Comparison of ENCODE assay signal across 8 mouse cellular contexts in the genomic region with DNA sequence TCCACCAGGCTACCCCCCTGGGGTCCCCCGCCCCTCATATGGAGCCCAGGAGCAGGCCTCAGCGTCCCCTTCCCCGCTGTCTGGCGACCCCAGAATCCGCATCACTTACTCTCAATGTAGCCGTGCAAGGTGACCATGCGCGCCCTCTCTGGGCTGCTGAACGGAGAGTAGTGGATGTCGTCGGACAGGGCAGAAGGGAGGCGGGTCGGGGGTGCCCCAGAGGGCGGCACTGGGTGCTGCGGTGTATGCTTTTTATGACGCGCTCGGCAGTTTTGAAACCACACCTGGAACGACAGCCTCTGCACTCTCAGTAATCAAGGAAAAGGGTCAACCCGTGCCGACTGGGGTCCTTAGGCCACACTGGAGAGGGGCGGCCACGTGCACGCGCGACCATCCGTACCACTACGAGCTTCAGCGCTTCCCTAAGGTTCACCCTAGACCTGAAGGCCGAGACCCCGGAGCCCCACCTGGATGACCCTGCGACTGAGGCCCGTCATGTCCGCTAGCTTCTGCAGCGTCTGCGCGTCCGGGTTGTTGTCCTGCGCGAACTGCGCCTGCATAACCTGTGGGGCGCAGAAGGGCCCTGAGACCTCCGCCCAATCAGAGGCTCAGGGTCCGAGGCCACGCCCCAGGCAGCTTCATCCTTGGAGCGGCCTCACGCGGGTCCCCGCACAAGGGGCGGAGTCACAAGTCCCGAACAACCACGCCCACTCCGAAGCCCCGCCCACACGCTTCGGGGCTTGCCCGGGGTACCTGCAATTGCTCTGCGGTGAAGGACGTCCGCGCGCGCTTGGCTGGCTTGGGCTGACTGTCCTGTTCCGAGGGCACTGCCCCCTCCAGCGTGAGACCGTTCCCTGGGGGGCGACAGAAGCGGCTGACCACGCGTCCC. TPM values are rescaled to one million over a fixed set of nuclear protein-coding genes. Genes with fewer than 3 reads are reported as not detected.
DNase-seq lines count a peak whose midpoint lies in the region; ATAC-seq and TF ChIP-seq lines count a peak whose summit lies in the region.

No protein-coding gene starts in this region.

- H3K4me2 ChIP-seq in lung, embryonic 15.5 days = peak overlapping the region; percentile 85

- no peak overlapping the region for H3K27ac ChIP-seq in kidney, adult 2 months (ENCODE audit: insufficient read depth, low read depth, low read length)
- H3K27ac ChIP-seq in lung, embryonic 15.5 days = no peak overlapping the region

- peak; percentile 12 for DNase-seq in layer of hippocampus, adult 11-12 months (ENCODE audit: low spot score)
- no peak for DNase-seq in layer of hippocampus, adult 18-20 months (ENCODE audit: low spot score in 2 of 2)
- peak; percentile 71 for DNase-seq in c-Kit-positive CD71-negative TER-119-negative erythroid progenitor cells, embryonic 14.5 days (ENCODE audit: low read depth)
- DNase-seq in gastrocnemius, postnatal 14 days = peak; percentile 39
- DNase-seq in kidney, adult 2 months = peak; percentile 64
- DNase-seq in ovary, postnatal 14 days (ENCODE audit: low spot score) = peak; percentile 18

- intact Hi-C loops in gastrocnemius, postnatal 14 days (cut with DNase I; ENCODE audit: low total_unique reads) = no loop called here

- TF ChIP-seq CTCF in kidney, adult 2 months (conservative IDR thresholded peaks at IDR 0.05; ENCODE audit: insufficient read depth, insufficient read length, low read depth, low read length) = no peak

- TF ChIP-seq POLR2A in kidney, adult 2 months (IDR thresholded peaks at IDR 0.05; ENCODE audit: low read depth, low read length) = no peak

- no peaks in the 10 kb centered on the region for H3K36me3 ChIP-seq in kidney, adult 2 months (ENCODE audit: control insufficient read depth, insufficient read depth, low read length)
- no peaks in the 10 kb centered on the region for H3K36me3 ChIP-seq in lung, embryonic 15.5 days

- no peaks in the 10 kb centered on the region for H3K9me3 ChIP-seq in lung, embryonic 15.5 days

- no peaks in the 10 kb centered on the region; the same call in 1 of the 2 replicates for H3K4me1 ChIP-seq in kidney, adult 2 months (ENCODE audit: control insufficient read depth, insufficient read depth, low read length)
- H3K4me1 ChIP-seq in lung, embryonic 15.5 days = peaks cover 20% of the 10 kb centered on the region

- peak; percentile 75 for ATAC-seq in lung, embryonic 15.5 days (ENCODE audit: borderline replicate concordance, extremely low read depth, low FRiP score, low TSS enrichment)
- ATAC-seq in monocyte, adult 5-6 weeks (replicated peaks; ENCODE audit: insufficient number of reproducible peaks, low FRiP score, low TSS enrichment, poor library complexity, severe bottlenecking) = no peak; the same call in 1 of the 2 replicates

- H3K4me3 ChIP-seq in kidney, adult 2 months (ENCODE audit: insufficient read depth, low read depth, low read length) = peak overlapping the region; percentile 31
- H3K4me3 ChIP-seq in lung, embryonic 15.5 days = peak overlapping the region; percentile 43

- WGBS in kidney, adult 2 months = 17% methylated on average over 70 of the region's 70 CpGs
- WGBS in lung, embryonic 15.5 days = 7% methylated on average over 70 of the region's 70 CpGs

- H3K9ac ChIP-seq in lung, embryonic 15.5 days = no peak overlapping the region

- H3K27me3 ChIP-seq in kidney, adult 2 months (replicated peaks; ENCODE audit: control insufficient read depth, insufficient read depth, low read length) = no peaks in the 10 kb centered on the region; the same call in 1 of the 2 replicates
- peaks cover 81% of the 10 kb centered on the region for H3K27me3 ChIP-seq in lung, embryonic 15.5 days

RNA-seq across cellular contexts. Expression of a gene that starts 14.1 kb away (rescaled TPM):
- 10 to 100 TPM; 15.6 to 16.4 TPM for total RNA-seq in layer of hippocampus, adult 18-20 months (2021)
- total RNA-seq in gastrocnemius, postnatal 14 days (2021) = 1 to 10 TPM; 3.6 to 4.5 TPM
- 1.4 and 1.7 TPM in 2 replicates for polyA plus RNA-seq in kidney, adult 2 months (2012; rRNA removed)
- 6.4 and 8.1 TPM in 2 replicates for polyA plus RNA-seq in lung, embryonic 15.5 days (2015; fragmentation: Nextera tagmentation; extraction: Ambion mirVana)
- not detected in 3 replicates for total RNA-seq in monocyte, adult 5-6 weeks (2017)

RNA-seq across cellular contexts. Expression of a gene that starts 41.8 kb away (rescaled TPM):
- 1 to 10 TPM; 1.8 to 2.5 TPM for total RNA-seq in layer of hippocampus, adult 18-20 months (2021)
- not detected for total RNA-seq in gastrocnemius, postnatal 14 days (2021)
- polyA plus RNA-seq in kidney, adult 2 months (2012; rRNA removed) = 0.61 and 1.7 TPM in 2 replicates
- polyA plus RNA-seq in lung, embryonic 15.5 days (2015; fragmentation: Nextera tagmentation; extraction: Ambion mirVana) = 3.1 and 3.6 TPM in 2 replicates
- total RNA-seq in monocyte, adult 5-6 weeks (2017) = not detected in 3 replicates

RNA-seq across cellular contexts. Expression of a gene that starts 41.9 kb away (rescaled TPM):
- 100 to 1,000 TPM; 193 to 203 TPM for total RNA-seq in layer of hippocampus, adult 18-20 months (2021)
- 100 to 1,000 TPM; 328 to 375 TPM for total RNA-seq in gastrocnemius, postnatal 14 days (2021)
- 203 and 261 TPM in 2 replicates for polyA plus RNA-seq in kidney, adult 2 months (2012; rRNA removed)
- polyA plus RNA-seq in lung, embryonic 15.5 days (2015; fragmentation: Nextera tagmentation; extraction: Ambion mirVana) = 256 and 268 TPM in 2 replicates
- total RNA-seq in monocyte, adult 5-6 weeks (2017) = 26.1 to 34.0 TPM (median 32.9 TPM) in 3 replicates

RNA-seq across cellular contexts. Expression of a gene that starts 45.1 kb away (rescaled TPM):
- total RNA-seq in layer of hippocampus, adult 18-20 months (2021) = 10 to 100 TPM; 17.0 to 20.2 TPM
- total RNA-seq in gastrocnemius, postnatal 14 days (2021) = 10 to 100 TPM; 14.8 to 18.7 TPM
- polyA plus RNA-seq in kidney, adult 2 months (2012; rRNA removed) = 54.0 and 65.1 TPM in 2 replicates
- polyA plus RNA-seq in lung, embryonic 15.5 days (2015; fragmentation: Nextera tagmentation; extraction: Ambion mirVana) = 31.1 and 32.4 TPM in 2 replicates
- 10.9 to 28.0 TPM (median 13.3 TPM) in 3 replicates for total RNA-seq in monocyte, adult 5-6 weeks (2017)

RNA-seq across cellular contexts. Expression of a gene that starts 45.5 kb away (rescaled TPM):
- total RNA-seq in layer of hippocampus, adult 18-20 months (2021) = 10 to 100 TPM; 46.6 to 50.5 TPM
- 10 to 100 TPM; 29.6 to 30.9 TPM for total RNA-seq in gastrocnemius, postnatal 14 days (2021)
- polyA plus RNA-seq in kidney, adult 2 months (2012; rRNA removed) = 10.9 and 15.2 TPM in 2 replicates
- 70.5 and 73.5 TPM in 2 replicates for polyA plus RNA-seq in lung, embryonic 15.5 days (2015; fragmentation: Nextera tagmentation; extraction: Ambion mirVana)
- total RNA-seq in monocyte, adult 5-6 weeks (2017) = 28.6 to 44.3 TPM (median 34.6 TPM) in 3 replicates

Comparison
In these comparisons a context has a peak if more than half of its experiments do, and no peak if none do; other contexts are left out.
1. DNase-seq: peak in layer of hippocampus, adult 11-12 months (single experiment), c-Kit-positive CD71-negative TER-119-negative erythroid progenitor cells, embryonic 14.5 days (single experiment), gastrocnemius, postnatal 14 days (single experiment), kidney, adult 2 months (single experiment) and ovary, postnatal 14 days (single experiment); none in layer of hippocampus, adult 18-20 months (0 of 2).